9 mouse cellular contexts compared by ENCODE assay signal in genomic region chr5:139838476-139838892, GRCm38 (mm10). TPM values are rescaled to one million over a fixed set of nuclear protein-coding genes. Genes with fewer than 3 reads are reported as not detected.
A peak's percentile ranks its signal among the peaks of the same experiment; 100 is the strongest.
DNase-seq lines count a peak whose midpoint lies in the region; ATAC-seq and TF ChIP-seq lines count a peak whose summit lies in the region.
"Had no signal": no experiment of that assay in that cellular context is flagged by ENCODE, and none has a peak within 500 bp of the region (broad histone marks: within the 10 kb centered on the region; RNA-seq: fewer than 3 reads in every experiment).

No protein-coding gene starts in this region.

- WGBS in kidney, adult 2 months: 20% methylated on average over 2 of the region's 2 CpGs
- 23% methylated on average over 2 of the region's 2 CpGs for WGBS in heart, postnatal 0 days
- 16% methylated on average over 2 of the region's 2 CpGs for WGBS in midbrain, embryonic 12.5 days

- TF ChIP-seq POLR2A in kidney, adult 2 months (IDR thresholded peaks at IDR 0.05; ENCODE audit: low read depth, low read length): no peak

- no peak overlapping the region for H3K4me3 ChIP-seq in kidney, adult 2 months (ENCODE audit: insufficient read depth, low read depth, low read length)
- H3K4me3 ChIP-seq in G1E (ENCODE audit: low read depth, low read length): no peak overlapping the region
- H3K4me3 ChIP-seq in heart, postnatal 0 days (ENCODE audit: low read depth, low read length): no peak overlapping the region
- no peak overlapping the region for H3K4me3 ChIP-seq in midbrain, embryonic 12.5 days
- H3K4me3 ChIP-seq: liver, embryonic 13.5 days had no signal

- TF ChIP-seq EP300 in heart, postnatal 0 days (IDR thresholded peaks at IDR 0.05; ENCODE audit: low read depth): no peak

- H3K9ac ChIP-seq in heart, postnatal 0 days (replicated peaks; ENCODE audit: low read depth, low read length): no peak overlapping the region
- no peak overlapping the region for H3K9ac ChIP-seq in midbrain, embryonic 12.5 days (replicated peaks)
- H3K9ac ChIP-seq: liver, embryonic 13.5 days had no signal

- no peaks in the 10 kb centered on the region for H3K4me1 ChIP-seq in kidney, adult 2 months (ENCODE audit: control insufficient read depth, insufficient read depth, low read length)
- H3K4me1 ChIP-seq in G1E (ENCODE audit: insufficient read depth, low read depth, low read length): no peaks in the 10 kb centered on the region
- H3K4me1 ChIP-seq in heart, postnatal 0 days (ENCODE audit: control insufficient read depth, insufficient read depth): no peaks in the 10 kb centered on the region
- peaks cover 5% of the 10 kb centered on the region; the same call in 1 of the 2 replicates for H3K4me1 ChIP-seq in midbrain, embryonic 12.5 days

- ATAC-seq in G1E (ENCODE audit: extremely low read depth, insufficient number of reproducible peaks, low FRiP score, poor library complexity, severe bottlenecking): no peak
- ATAC-seq in heart, postnatal 0 days (ENCODE audit: insufficient read depth, low read depth): no peak
- peak; percentile 52; the same call in 1 of the 2 replicates for ATAC-seq in midbrain, embryonic 12.5 days (ENCODE audit: low FRiP score, low read depth)

- no peak overlapping the region for H3K27ac ChIP-seq in kidney, adult 2 months (ENCODE audit: insufficient read depth, low read depth, low read length)
- no peak overlapping the region for H3K27ac ChIP-seq in heart, postnatal 0 days (ENCODE audit: low read depth)
- no peak overlapping the region for H3K27ac ChIP-seq in midbrain, embryonic 12.5 days (replicated peaks)
- H3K27ac ChIP-seq: liver, embryonic 13.5 days had no signal

- no peaks in the 10 kb centered on the region for H3K36me3 ChIP-seq in kidney, adult 2 months (ENCODE audit: control insufficient read depth, insufficient read depth, low read length)
- no peaks in the 10 kb centered on the region for H3K36me3 ChIP-seq in G1E (replicated peaks)
- H3K36me3 ChIP-seq in heart, postnatal 0 days (replicated peaks; ENCODE audit: control insufficient read depth, insufficient read depth, low read length): no peaks in the 10 kb centered on the region
- no peaks in the 10 kb centered on the region for H3K36me3 ChIP-seq in midbrain, embryonic 12.5 days
- H3K36me3 ChIP-seq: liver, embryonic 13.5 days had no signal

- peak; percentile 53 for DNase-seq in kidney, adult 2 months
- no peak for DNase-seq in kidney, adult 11 months
- DNase-seq in G1E (ENCODE audit: low spot score): peak; percentile 40
- DNase-seq in cerebellum, postnatal 36 days: peak; percentile 60 to 68
- peak; percentile 32 for DNase-seq in heart, postnatal 0 days (ENCODE audit: low spot score)
- peak; percentile 76 for DNase-seq in kidney, postnatal 4 days
- DNase-seq in thymus, postnatal 0 days (ENCODE audit: low spot score): peak; percentile 66
- DNase-seq: liver, embryonic 13.5 days had no signal

- H3K4me2 ChIP-seq in heart, postnatal 0 days (ENCODE audit: low read depth, low read length): no peak overlapping the region
- H3K4me2 ChIP-seq in midbrain, embryonic 12.5 days (replicated peaks): no peak overlapping the region
- H3K4me2 ChIP-seq: liver, embryonic 13.5 days had no signal

- H3K9me3 ChIP-seq in G1E (replicated peaks): no peaks in the 10 kb centered on the region
- H3K9me3 ChIP-seq in heart, postnatal 0 days (replicated peaks; ENCODE audit: control insufficient read depth, low read length): no peaks in the 10 kb centered on the region
- no peaks in the 10 kb centered on the region for H3K9me3 ChIP-seq in midbrain, embryonic 12.5 days
- H3K9me3 ChIP-seq: liver, embryonic 13.5 days had no signal

- peak; percentile 47 for TF ChIP-seq CTCF in kidney, adult 2 months (conservative IDR thresholded peaks at IDR 0.05; ENCODE audit: insufficient read depth, insufficient read length, low read depth, low read length)
- 0 out of 2 replicates have a peak, but pooled peaks have one; percentile 8 for TF ChIP-seq CTCF in G1E (IDR thresholded peaks at IDR 0.05; ENCODE audit: low read depth, low read length)
- TF ChIP-seq CTCF in heart, postnatal 0 days (IDR thresholded peaks at IDR 0.05; ENCODE audit: low read depth): peak; percentile 52

- no peaks in the 10 kb centered on the region for H3K27me3 ChIP-seq in kidney, adult 2 months (replicated peaks; ENCODE audit: control insufficient read depth, insufficient read depth, low read length)
- peaks cover 46% of the 10 kb centered on the region for H3K27me3 ChIP-seq in G1E (ENCODE audit: insufficient read depth, low read length)
- H3K27me3 ChIP-seq in heart, postnatal 0 days (ENCODE audit: control insufficient read depth, insufficient read depth, low read length): 0 out of 2 replicates have a peak, but pooled peaks cover 6% of the 10 kb centered on the region
- H3K27me3 ChIP-seq in midbrain, embryonic 12.5 days: peaks cover 4% of the 10 kb centered on the region; the same call in 1 of the 2 replicates

RNA-seq across cellular contexts. Expression of gene Psmg3, which starts 11.8 kb away (rescaled TPM):
- 24.4 and 29.2 TPM in 2 replicates for polyA plus RNA-seq in kidney, adult 2 months (2012; rRNA removed)
- total RNA-seq in G1E (2014; fragmentation: Nextera tagmentation) (14.0 and 17.5 TPM in 2 replicates), G1E (2017) (29.3 and 34.7 TPM in 2 replicates)
- polyA plus RNA-seq in G1E (2012): 50.3 and 52.7 TPM in 2 replicates
- 20.1 and 43.2 TPM in 2 replicates for total RNA-seq in heart, postnatal 0 days (2014; rRNA removed; ENCODE audit: low replicate concordance)
- 33.9 and 34.3 TPM in 2 replicates for polyA plus RNA-seq in heart, postnatal 0 days (2015; fragmentation: Nextera tagmentation; extraction: Ambion mirVana)
- 70.5 and 70.8 TPM in 2 replicates for polyA plus RNA-seq in midbrain, embryonic 12.5 days (2016; fragmentation: Nextera tagmentation; extraction: Ambion mirVana)
- polyA plus RNA-seq in thymus, postnatal 0 days (2015; fragmentation: Nextera tagmentation; extraction: Ambion mirVana): 91.9 and 93.8 TPM in 2 replicates

RNA-seq across cellular contexts. Expression of gene Gm26938, which starts 12.3 kb away (rescaled TPM):
- polyA plus RNA-seq in kidney, adult 2 months (2012; rRNA removed): not detected in 2 replicates
- total RNA-seq in G1E (2014; fragmentation: Nextera tagmentation): not detected in 2 replicates
- total RNA-seq in G1E (2017): not detected in 2 replicates
- polyA plus RNA-seq in G1E (2012): not detected in 2 replicates
- total RNA-seq in heart, postnatal 0 days (2014; rRNA removed; ENCODE audit: low replicate concordance): not detected in 2 replicates
- not detected in 2 replicates for polyA plus RNA-seq in heart, postnatal 0 days (2015; fragmentation: Nextera tagmentation; extraction: Ambion mirVana)
- not detected in 2 replicates for polyA plus RNA-seq in midbrain, embryonic 12.5 days (2016; fragmentation: Nextera tagmentation; extraction: Ambion mirVana)
- polyA plus RNA-seq in thymus, postnatal 0 days (2015; fragmentation: Nextera tagmentation; extraction: Ambion mirVana): not detected in 2 replicates
- polyA plus RNA-seq: liver, embryonic 13.5 days had no signal

RNA-seq across cellular contexts. Expression of gene Tmem184a, which starts 18.8 kb away (rescaled TPM):
- 69.7 and 90.2 TPM in 2 replicates for polyA plus RNA-seq in kidney, adult 2 months (2012; rRNA removed)
- total RNA-seq in G1E (2014; fragmentation: Nextera tagmentation) (2.4 and 3.4 TPM in 2 replicates), G1E (2017) (1.0 and 1.3 TPM in 2 replicates)
- 4.2 and 5.7 TPM in 2 replicates for polyA plus RNA-seq in G1E (2012)
- total RNA-seq in heart, postnatal 0 days (2014; rRNA removed; ENCODE audit: low replicate concordance): 0.31 and 9.3 TPM in 2 replicates
- polyA plus RNA-seq in heart, postnatal 0 days (2015; fragmentation: Nextera tagmentation; extraction: Ambion mirVana): 0.10 and 0.29 TPM in 2 replicates
- polyA plus RNA-seq in midbrain, embryonic 12.5 days (2016; fragmentation: Nextera tagmentation; extraction: Ambion mirVana): 0.25 and 0.75 TPM in 2 replicates
- 1.6 and 2.0 TPM in 2 replicates for polyA plus RNA-seq in thymus, postnatal 0 days (2015; fragmentation: Nextera tagmentation; extraction: Ambion mirVana)

RNA-seq across cellular contexts. Expression of gene Mafk, which starts 47.2 kb away (rescaled TPM):
- polyA plus RNA-seq in kidney, adult 2 months (2012; rRNA removed): 20.5 and 22.2 TPM in 2 replicates
- total RNA-seq in G1E (2014; fragmentation: Nextera tagmentation): 6.6 and 14.6 TPM in 2 replicates
- total RNA-seq in G1E (2017): 24.9 and 30.9 TPM in 2 replicates
- 34.5 and 39.6 TPM in 2 replicates for polyA plus RNA-seq in G1E (2012)
- total RNA-seq in heart, postnatal 0 days (2014; rRNA removed; ENCODE audit: low replicate concordance): 36.8 and 41.2 TPM in 2 replicates
- polyA plus RNA-seq in heart, postnatal 0 days (2015; fragmentation: Nextera tagmentation; extraction: Ambion mirVana): 15.6 and 16.7 TPM in 2 replicates
- 11.4 and 11.6 TPM in 2 replicates for polyA plus RNA-seq in midbrain, embryonic 12.5 days (2016; fragmentation: Nextera tagmentation; extraction: Ambion mirVana)
- 39.4 and 40.8 TPM in 2 replicates for polyA plus RNA-seq in thymus, postnatal 0 days (2015; fragmentation: Nextera tagmentation; extraction: Ambion mirVana)

Comparison
In these comparisons a context has a peak if more than half of its experiments do, and no peak if none do; other contexts are left out.
1. RNA of gene Tmem184a, which starts 18.8 kb away (polyA plus RNA-seq): 69.7 to 90.2 TPM in kidney, adult 2 months; 4.2 to 5.7 TPM in G1E, 1.6 to 2.0 TPM in thymus, postnatal 0 days, 0.25 to 0.75 TPM in midbrain, embryonic 12.5 days and 0.10 to 0.29 TPM in heart, postnatal 0 days; every median in the first group is over 10 times any median in the second.
2. Peak in every context shown above with its lines, with median percentiles within 50 percentile points of each other: CTCF ChIP-seq.